Comparison of ENCODE assay signal across 17 mouse cellular contexts in the genomic region with DNA sequence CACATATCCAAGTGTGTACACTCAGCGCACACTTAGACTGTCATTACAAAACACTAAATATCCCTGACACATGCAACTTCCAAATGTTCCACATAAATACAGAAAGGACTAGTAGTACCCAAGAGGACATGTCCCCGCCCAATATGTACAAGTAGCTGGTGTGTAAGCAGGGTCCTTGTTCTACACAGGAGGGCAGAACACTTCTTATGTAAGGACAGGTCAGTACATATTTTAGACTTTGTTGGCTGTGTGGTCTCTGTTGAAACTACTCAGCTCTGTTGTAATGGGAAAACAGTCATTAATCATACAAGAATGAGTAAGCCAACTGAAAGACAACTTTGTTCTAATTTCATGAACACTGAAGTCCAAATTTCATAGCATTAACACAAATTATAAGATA.
"Had no signal": no experiment of that assay in that cellular context is flagged by ENCODE, and none has a peak within 500 bp of the region (broad histone marks: within the 10 kb centered on the region; RNA-seq: fewer than 3 reads in every experiment).

No protein-coding gene starts in this region.

- DNase-seq: kidney, adult 9 months; kidney, postnatal 36 days; layer of hippocampus, adult 9-11 months; layer of hippocampus, postnatal 36 days; midbrain, embryonic 14.5 days; retina, postnatal 1 day; right cerebral cortex, postnatal 14 days; thymus, adult 2 months; thymus, postnatal 36 days had no signal

- H3K9me3 ChIP-seq: limb, embryonic 12.5 days; lung, embryonic 15.5 days; midbrain, embryonic 10.5 days; neural tube, embryonic 13.5 days; stomach, embryonic 15.5 days had no signal

- H3K9ac ChIP-seq: limb, embryonic 12.5 days; lung, embryonic 15.5 days; neural tube, embryonic 13.5 days; stomach, embryonic 15.5 days had no signal

- ATAC-seq: intestine, postnatal 0 days had no signal

- H3K27ac ChIP-seq: kidney, postnatal 0 days; limb, embryonic 12.5 days; lung, embryonic 15.5 days; midbrain, embryonic 10.5 days; neural tube, embryonic 13.5 days; stomach, embryonic 15.5 days had no signal

- H3K4me3 ChIP-seq: limb, embryonic 12.5 days; lung, embryonic 15.5 days; midbrain, embryonic 10.5 days; neural tube, embryonic 13.5 days; stomach, embryonic 15.5 days had no signal

- H3K4me2 ChIP-seq: limb, embryonic 12.5 days; liver, embryonic 11.5 days; lung, embryonic 15.5 days; neural tube, embryonic 13.5 days; stomach, embryonic 15.5 days had no signal

- H3K27me3 ChIP-seq: limb, embryonic 12.5 days; lung, embryonic 15.5 days; neural tube, embryonic 13.5 days; stomach, embryonic 15.5 days had no signal

- H3K36me3 ChIP-seq: limb, embryonic 12.5 days; neural tube, embryonic 13.5 days; stomach, embryonic 15.5 days had no signal

- H3K4me1 ChIP-seq: midbrain, embryonic 10.5 days; stomach, embryonic 15.5 days had no signal
